In the genomic region with DNA sequence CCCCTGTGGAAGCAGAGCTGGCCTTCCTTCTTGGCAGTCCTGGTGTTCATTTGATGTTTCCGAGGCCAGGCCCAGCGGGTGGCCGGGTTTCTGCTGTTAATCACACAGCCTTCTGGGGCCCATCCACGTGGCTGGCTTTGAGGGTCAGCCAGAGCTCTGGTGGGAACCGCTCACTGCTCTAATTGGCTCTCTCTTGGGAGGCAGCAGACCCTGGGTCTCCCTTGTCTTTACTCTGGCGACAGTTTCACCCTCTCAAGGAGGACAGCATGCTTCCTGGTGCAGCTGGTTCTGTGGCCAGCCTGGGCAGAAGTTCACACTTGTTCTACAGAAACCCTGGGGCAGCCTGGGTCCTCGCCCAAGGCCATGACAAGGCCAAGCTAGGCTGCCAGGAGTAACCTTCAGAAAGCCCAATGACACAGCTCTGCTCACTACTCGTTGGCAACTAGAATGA, we compare ENCODE assay signal across 11 mouse cellular contexts. TPM values are rescaled to one million over a fixed set of nuclear protein-coding genes. Genes with fewer than 3 reads are reported as not detected.
DNase-seq lines count a peak whose midpoint lies in the region; ATAC-seq and TF ChIP-seq lines count a peak whose summit lies in the region.
"Had no signal": no experiment of that assay in that cellular context is flagged by ENCODE, and none has a peak within 500 bp of the region (broad histone marks: within the 10 kb centered on the region; RNA-seq: fewer than 3 reads in every experiment).

No protein-coding gene starts in this region.

- no peaks in the 10 kb centered on the region for H3K9me3 ChIP-seq in hindbrain, postnatal 0 days (ENCODE audit: low read length)
- no peaks in the 10 kb centered on the region for H3K9me3 ChIP-seq in hindbrain, embryonic 14.5 days (ENCODE audit: control insufficient read depth, low read length)
- H3K9me3 ChIP-seq in liver, embryonic 12.5 days (replicated peaks) = no peaks in the 10 kb centered on the region
- no peaks in the 10 kb centered on the region for H3K9me3 ChIP-seq in heart, embryonic 11.5 days (replicated peaks; ENCODE audit: control insufficient read depth, low read length)
- H3K9me3 ChIP-seq: limb, embryonic 15.5 days had no signal

- H3K4me1 ChIP-seq in hindbrain, postnatal 0 days (ENCODE audit: insufficient read depth, low read length) = no peaks in the 10 kb centered on the region
- H3K4me1 ChIP-seq in hindbrain, embryonic 14.5 days (replicated peaks; ENCODE audit: control insufficient read depth, insufficient read depth, low read length) = no peaks in the 10 kb centered on the region
- H3K4me1 ChIP-seq in liver, embryonic 12.5 days = no peaks in the 10 kb centered on the region
- H3K4me1 ChIP-seq in heart, embryonic 11.5 days (ENCODE audit: control insufficient read depth, insufficient read depth, low read length) = no peaks in the 10 kb centered on the region
- H3K4me1 ChIP-seq: limb, embryonic 15.5 days had no signal

- H3K9ac ChIP-seq in hindbrain, postnatal 0 days (replicated peaks; ENCODE audit: low read length) = no peak overlapping the region
- H3K9ac ChIP-seq in hindbrain, embryonic 14.5 days = no peak overlapping the region
- H3K9ac ChIP-seq in liver, embryonic 12.5 days = no peak overlapping the region
- no peak overlapping the region for H3K9ac ChIP-seq in heart, embryonic 11.5 days (ENCODE audit: low read depth, low read length)
- H3K9ac ChIP-seq: limb, embryonic 15.5 days had no signal

- no peaks in the 10 kb centered on the region for H3K36me3 ChIP-seq in hindbrain, postnatal 0 days (ENCODE audit: insufficient read depth, low read length)
- no peaks in the 10 kb centered on the region for H3K36me3 ChIP-seq in hindbrain, embryonic 14.5 days (replicated peaks; ENCODE audit: control insufficient read depth, insufficient read depth)
- H3K36me3 ChIP-seq in liver, embryonic 12.5 days = no peaks in the 10 kb centered on the region
- no peaks in the 10 kb centered on the region for H3K36me3 ChIP-seq in heart, embryonic 11.5 days (ENCODE audit: control insufficient read depth, insufficient read depth, low read length)
- H3K36me3 ChIP-seq: limb, embryonic 15.5 days had no signal

- 43% methylated on average over 8 of the region's 8 CpGs for WGBS in hindbrain, postnatal 0 days
- 58% methylated on average over 8 of the region's 8 CpGs for WGBS in hindbrain, embryonic 14.5 days
- 51% methylated on average over 8 of the region's 8 CpGs for WGBS in liver, embryonic 12.5 days (ENCODE audit: insufficient replicate concordance)
- WGBS in heart, embryonic 11.5 days (ENCODE audit: insufficient replicate concordance) = 51% methylated on average over 8 of the region's 8 CpGs

- no peak overlapping the region for H3K4me3 ChIP-seq in hindbrain, postnatal 0 days (ENCODE audit: low read length)
- no peak overlapping the region for H3K4me3 ChIP-seq in hindbrain, embryonic 14.5 days (replicated peaks; ENCODE audit: low read length)
- no peak overlapping the region for H3K4me3 ChIP-seq in liver, embryonic 12.5 days
- no peak overlapping the region for H3K4me3 ChIP-seq in heart, embryonic 11.5 days (ENCODE audit: low read depth, low read length)
- H3K4me3 ChIP-seq: limb, embryonic 15.5 days had no signal

- peak; percentile 39 for DNase-seq in hindbrain, postnatal 0 days (ENCODE audit: low spot score)
- DNase-seq in hindbrain, embryonic 14.5 days (ENCODE audit: low spot score) = no peak
- DNase-seq in adrenal gland, postnatal 25 days = peak; percentile 64
- peak; percentile 56 to 81 for DNase-seq in layer of hippocampus, postnatal 36 days
- DNase-seq in right cerebral cortex, postnatal 10 days (ENCODE audit: low spot score in 2 of 2) = peak; percentile 87 to 92
- DNase-seq in heart, postnatal 25 days (ENCODE audit: low spot score) = no peak
- DNase-seq: lung, postnatal 14 days; thymus, adult 18-20 months had no signal

- no peak overlapping the region for H3K4me2 ChIP-seq in hindbrain, postnatal 0 days (ENCODE audit: low read depth, low read length)
- H3K4me2 ChIP-seq in hindbrain, embryonic 14.5 days (replicated peaks) = no peak overlapping the region
- no peak overlapping the region for H3K4me2 ChIP-seq in liver, embryonic 12.5 days
- no peak overlapping the region for H3K4me2 ChIP-seq in heart, embryonic 11.5 days
- H3K4me2 ChIP-seq: limb, embryonic 15.5 days had no signal

- no peak for TF ChIP-seq CTCF in hindbrain, postnatal 0 days (IDR thresholded peaks at IDR 0.05; ENCODE audit: low read depth)

- peak; percentile 66; the same call in 1 of the 2 replicates for ATAC-seq in hindbrain, postnatal 0 days
- no peak for ATAC-seq in hindbrain, embryonic 14.5 days (ENCODE audit: low FRiP score)
- no peak for ATAC-seq in liver, embryonic 12.5 days
- no peak for ATAC-seq in heart, embryonic 11.5 days (replicated peaks; ENCODE audit: insufficient number of reproducible peaks, low FRiP score, low TSS enrichment)

- H3K27ac ChIP-seq in hindbrain, postnatal 0 days = no peak overlapping the region; the same call in 1 of the 2 replicates
- no peak overlapping the region for H3K27ac ChIP-seq in hindbrain, embryonic 14.5 days
- H3K27ac ChIP-seq in liver, embryonic 12.5 days = no peak overlapping the region
- H3K27ac ChIP-seq in heart, embryonic 11.5 days (ENCODE audit: low read depth, low read length) = no peak overlapping the region
- H3K27ac ChIP-seq: limb, embryonic 15.5 days had no signal

- intact Hi-C loops in heart, postnatal 25 days (cut with DNase I) = no loop called here

- H3K27me3 ChIP-seq in hindbrain, postnatal 0 days (ENCODE audit: insufficient read depth, low read length) = no peaks in the 10 kb centered on the region
- H3K27me3 ChIP-seq in hindbrain, embryonic 14.5 days (ENCODE audit: control insufficient read depth, insufficient read depth, low read length) = no peaks in the 10 kb centered on the region
- H3K27me3 ChIP-seq in liver, embryonic 12.5 days (replicated peaks) = no peaks in the 10 kb centered on the region
- no peaks in the 10 kb centered on the region for H3K27me3 ChIP-seq in heart, embryonic 11.5 days (ENCODE audit: control insufficient read depth, insufficient read depth, low read length)
- H3K27me3 ChIP-seq: limb, embryonic 15.5 days had no signal

RNA-seq across cellular contexts. Expression of gene Elp6, which starts 27.5 kb away (rescaled TPM):
- total RNA-seq in hindbrain, postnatal 0 days (2014; rRNA removed) = 27.6 and 30.9 TPM in 2 replicates
- 30.0 and 31.1 TPM in 2 replicates for polyA plus RNA-seq in hindbrain, postnatal 0 days (2015; fragmentation: Nextera tagmentation; extraction: Ambion mirVana)
- polyA plus RNA-seq in hindbrain, embryonic 14.5 days (2014; fragmentation: Nextera tagmentation; extraction: Ambion mirVana) = 35.9 TPM in 2 replicates
- 8.1 and 10.1 TPM in 2 replicates for total RNA-seq in adrenal gland, postnatal 25 days (2021)
- total RNA-seq in layer of hippocampus, postnatal 36 days (2021) = 10 to 100 TPM in 1 of 2 experiments, 1 to 10 TPM in 1; 9.7 to 13.8 TPM
- 1 to 10 TPM; 1.8 to 2.4 TPM for total RNA-seq in heart, postnatal 25 days (2021)
- polyA plus RNA-seq in liver, embryonic 12.5 days (2016; fragmentation: Nextera tagmentation; extraction: Ambion mirVana) = 14.1 and 16.5 TPM in 2 replicates
- 17.4 and 18.7 TPM in 2 replicates for polyA plus RNA-seq in heart, embryonic 11.5 days (2014; fragmentation: Nextera tagmentation; extraction: Ambion mirVana)

RNA-seq across cellular contexts. Expression of gene Cspg5, which starts 33.9 kb away (rescaled TPM):
- total RNA-seq in hindbrain, postnatal 0 days (2014; rRNA removed) = 412 and 470 TPM in 2 replicates
- 261 and 266 TPM in 2 replicates for polyA plus RNA-seq in hindbrain, postnatal 0 days (2015; fragmentation: Nextera tagmentation; extraction: Ambion mirVana)
- 139 and 148 TPM in 2 replicates for polyA plus RNA-seq in hindbrain, embryonic 14.5 days (2014; fragmentation: Nextera tagmentation; extraction: Ambion mirVana)
- 23.1 and 26.6 TPM in 2 replicates for total RNA-seq in adrenal gland, postnatal 25 days (2021)
- 100 to 1,000 TPM; 274 to 279 TPM for total RNA-seq in layer of hippocampus, postnatal 36 days (2021)
- total RNA-seq in heart, postnatal 25 days (2021) = under 1 TPM; 0.13 to 0.14 TPM
- polyA plus RNA-seq in liver, embryonic 12.5 days (2016; fragmentation: Nextera tagmentation; extraction: Ambion mirVana) = 0.19 and 0.31 TPM in 2 replicates
- 0.66 and 1.3 TPM in 2 replicates for polyA plus RNA-seq in heart, embryonic 11.5 days (2014; fragmentation: Nextera tagmentation; extraction: Ambion mirVana)

RNA-seq across cellular contexts. Expression of gene Scap, which starts 55.6 kb away (rescaled TPM):
- 162 and 168 TPM in 2 replicates for total RNA-seq in hindbrain, postnatal 0 days (2014; rRNA removed)
- 48.6 and 50.9 TPM in 2 replicates for polyA plus RNA-seq in hindbrain, postnatal 0 days (2015; fragmentation: Nextera tagmentation; extraction: Ambion mirVana)
- 53.5 and 54.6 TPM in 2 replicates for polyA plus RNA-seq in hindbrain, embryonic 14.5 days (2014; fragmentation: Nextera tagmentation; extraction: Ambion mirVana)
- 92.5 and 151 TPM in 2 replicates for total RNA-seq in adrenal gland, postnatal 25 days (2021)
- total RNA-seq in layer of hippocampus, postnatal 36 days (2021) = 10 to 100 TPM; 97.4 to 98.6 TPM
- 10 to 100 TPM; 27.7 to 28.0 TPM for total RNA-seq in heart, postnatal 25 days (2021)
- 28.6 and 28.7 TPM in 2 replicates for polyA plus RNA-seq in liver, embryonic 12.5 days (2016; fragmentation: Nextera tagmentation; extraction: Ambion mirVana)
- polyA plus RNA-seq in heart, embryonic 11.5 days (2014; fragmentation: Nextera tagmentation; extraction: Ambion mirVana) = 14.4 and 16.0 TPM in 2 replicates

Comparison
In these comparisons a context has a peak if more than half of its experiments do, and no peak if none do; other contexts are left out.
1. DNase-seq: peak in hindbrain, postnatal 0 days (single experiment), adrenal gland, postnatal 25 days (single experiment), layer of hippocampus, postnatal 36 days (2 of 2) and right cerebral cortex, postnatal 10 days (2 of 2); none in hindbrain, embryonic 14.5 days (single experiment) and heart, postnatal 25 days (single experiment).
2. RNA of gene Cspg5, which starts 33.9 kb away (total RNA-seq): 412 to 470 TPM in hindbrain, postnatal 0 days, 274 to 279 TPM in layer of hippocampus, postnatal 36 days and 23.1 to 26.6 TPM in adrenal gland, postnatal 25 days; 0.13 to 0.14 TPM in heart, postnatal 25 days; every median in the first group is over 10 times any median in the second.